Mouse (Mus musculus) olfactory bulb, adult 2 months (tissue): ENCODE measurements around the gene Dzip1. TPM values are rescaled to one million over a fixed set of nuclear protein-coding genes. Genes with fewer than 3 reads are reported as not detected.

Experiments used
- H3K27ac ChIP-seq: fragments of 200-500 bp; 2 replicates; pipeline ENCODE4 v1.5.1; 2012; ENCODE audit warnings: low read depth, low read length; ENCODE audit not compliant: insufficient read depth
- H3K4me1 ChIP-seq: fragments of 200-500 bp; 2 replicates; pipeline ENCODE4 v1.6.1; 2012; ENCODE audit warnings: low read length; ENCODE audit not compliant: control insufficient read depth, insufficient read depth
- H3K4me3 ChIP-seq: fragments of 200-500 bp; 2 replicates; pipeline ENCODE4 v1.5.1; 2012; ENCODE audit warnings: mild to moderate bottlenecking, low read depth, low read length, moderate library complexity; ENCODE audit not compliant: insufficient read depth
- CTCF ChIP-seq: fragments of 200-500 bp; IDR thresholded peaks from 2 replicates; pipeline ENCODE4 v1.5.1; 2012; ENCODE audit warnings: low read depth, mild to moderate bottlenecking, low read length, moderate library complexity; ENCODE audit not compliant: insufficient read depth
- POLR2A ChIP-seq: fragments of 200-500 bp; IDR thresholded peaks from 2 replicates; pipeline ENCODE4 v1.6.1; 2012; ENCODE audit warnings: mild to moderate bottlenecking, low read depth, low read length, moderate library complexity; ENCODE audit not compliant: insufficient read depth
- WGBS: fragments of 180-500 bp; shearing (Covaris S2); methylation state at CpG from one replicate; pipeline ENCODE4 v1.1.7; 2018; 5-methylcytosine and 5-hydroxymethylcytosine counted together
- polyA plus RNA-seq: library from polyadenylated mRNA; stranded (reverse); fragments of >200 nt; gene quantifications from 2 replicates; pipeline ENCODE4 v1.2.4, GENCODE M21; 2012; ENCODE audit warnings: low replicate concordance; ENCODE audit not compliant: missing spikeins, insufficient read depth, insufficient read length

The Dzip1 gene
- polyA plus RNA-seq, 1 experiment, result not detected

DNA sequence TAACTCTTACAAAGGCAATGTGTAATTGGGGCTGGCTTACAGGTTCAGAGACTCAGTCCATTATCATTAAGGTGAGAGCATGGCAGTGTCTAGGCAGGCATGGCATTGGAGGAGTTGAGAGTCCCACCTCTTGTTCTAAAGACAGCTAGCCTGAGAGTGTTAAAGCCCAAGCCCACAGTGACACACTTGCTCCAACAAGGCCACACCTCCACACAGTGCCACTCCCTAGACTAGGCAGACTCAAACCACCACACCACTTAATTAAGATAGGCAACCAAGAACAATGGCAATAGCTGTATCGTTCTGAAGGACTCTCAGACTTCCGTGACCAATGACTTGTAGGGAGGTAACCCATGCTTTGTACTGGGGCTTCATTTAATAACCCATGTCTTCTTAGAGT, 5.5 kb upstream of the Dzip1 start:
- H3K27ac ChIP-seq, result no peak overlapping the region
- peaks cover 6% of the 10 kb centered on the region for H3K4me1 ChIP-seq
- no peak overlapping the region for H3K4me3 ChIP-seq
- TF ChIP-seq POLR2A (no peak), CTCF (no peak)
- 82% methylated on average over 2 of the region's 2 CpGs for WGBS

GRCm38 (mm10) chr14:118929779-118930178, 4.5 kb upstream of the Dzip1 start:
- TF ChIP-seq POLR2A (no peak), CTCF (no peak)
- 90% methylated on average over 2 of the region's 2 CpGs for WGBS
- Histone ChIP-seq H3K27ac (no peak overlapping the region), H3K4me3 (no peak overlapping the region), H3K4me1 (peaks cover 6% of the 10 kb centered on the region)

GRCm38 (mm10) chr14:118928565-118928964, 3.3 kb upstream of the Dzip1 start:
- no peak overlapping the region for H3K27ac ChIP-seq
- no peak for TF ChIP-seq CTCF
- TF ChIP-seq POLR2A, result no peak
- H3K4me1 ChIP-seq, result peaks cover 10% of the 10 kb centered on the region
- 82% methylated on average over 3 of the region's 3 CpGs for WGBS
- H3K4me3 ChIP-seq, result no peak overlapping the region

GRCm38 (mm10) chr14:118922667-118923184, 2.5 kb downstream of the Dzip1 start:
- H3K4me3 ChIP-seq, result peak overlapping the region; percentile 41
- H3K4me1 ChIP-seq, result peaks cover 24% of the 10 kb centered on the region
- H3K27ac ChIP-seq, result no peak overlapping the region
- no peak for TF ChIP-seq CTCF
- TF ChIP-seq POLR2A, result 0 out of 2 replicates have a peak, but pooled peaks have one; percentile 6
- WGBS, result 9% methylated on average over 47 of the region's 47 CpGs

GRCm38 (mm10) chr14:118922251-118922650, 3.0 kb downstream of the Dzip1 start:
- H3K4me3 ChIP-seq, result peak overlapping the region; percentile 41
- H3K27ac ChIP-seq, result no peak overlapping the region
- WGBS, result 42% methylated on average over 22 of the region's 22 CpGs
- no peak for TF ChIP-seq POLR2A
- TF ChIP-seq CTCF, result no peak
- H3K4me1 ChIP-seq, result peaks cover 24% of the 10 kb centered on the region

GRCm38 (mm10) chr14:118920654-118921053, 4.6 kb downstream of the Dzip1 start:
- Histone ChIP-seq H3K27ac (no peak overlapping the region), H3K4me3 (no peak overlapping the region), H3K4me1 (peaks cover 21% of the 10 kb centered on the region)
- WGBS, result 50% methylated on average over 7 of the region's 7 CpGs
- TF ChIP-seq CTCF (no peak), POLR2A (no peak)

- Histone ChIP-seq H3K27ac (no peak overlapping the region), H3K4me1 (peaks cover 20% of the 10 kb centered on the region), H3K4me3 (no peak overlapping the region)
- TF ChIP-seq POLR2A (no peak), CTCF (no peak)
- WGBS, result 68% methylated on average over 8 of the region's 8 CpGs
Measured at GRCm38 (mm10) chr14:118919025-118919424, 6.2 kb downstream of the Dzip1 start.

DNA sequence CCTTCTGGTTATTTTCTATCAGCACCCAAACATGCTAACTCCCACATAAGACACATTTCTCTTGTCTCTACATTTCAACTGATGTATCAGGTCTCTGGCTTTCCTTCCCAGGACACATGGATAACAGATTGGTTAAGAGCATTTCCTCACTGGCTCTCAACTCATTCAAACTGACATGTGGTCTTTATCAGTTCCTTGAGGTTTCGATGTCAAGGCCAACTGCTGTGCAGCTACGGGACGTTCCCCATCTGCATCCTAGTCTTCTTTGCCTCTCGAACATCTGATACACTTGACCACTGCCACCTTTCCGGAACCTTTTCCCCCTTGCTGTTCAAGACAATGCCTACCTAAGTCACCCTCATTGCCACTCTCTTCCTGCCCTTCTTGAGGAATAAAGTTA, 11.6 kb downstream of the Dzip1 start:
- H3K4me1 ChIP-seq, result no peaks in the 10 kb centered on the region
- WGBS, result 94% methylated on average over 5 of the region's 5 CpGs
- no peak for TF ChIP-seq CTCF
- no peak for TF ChIP-seq POLR2A
- H3K4me3 ChIP-seq, result no peak overlapping the region
- H3K27ac ChIP-seq, result no peak overlapping the region

GRCm38 (mm10) chr14:118911521-118911920, 13.7 kb downstream of the Dzip1 start:
- TF ChIP-seq POLR2A (no peak), CTCF (no peak)
- H3K4me1 ChIP-seq, result peaks cover 3% of the 10 kb centered on the region; the same call in 1 of the 2 replicates
- WGBS, result 67% methylated on average over 6 of the region's 6 CpGs
- H3K27ac ChIP-seq, result no peak overlapping the region
- no peak overlapping the region for H3K4me3 ChIP-seq
